Mouse (Mus musculus) megakaryocyte, embryonic 14.5 days (primary cell): ENCODE data around the gene Plcb4.

Experiments
- FLI1 ChIP-seq: IDR thresholded peaks from 2 replicates; pipeline ENCODE4 v1.6.1; 2012; ENCODE audit warnings: low read length, inconsistent platforms, mixed read lengths
- GATA1 ChIP-seq: IDR thresholded peaks from 3 replicates; pipeline ENCODE4 v1.6.1; 2012; ENCODE audit warnings: mixed read lengths, low read length, inconsistent platforms, borderline replicate concordance

DNA sequence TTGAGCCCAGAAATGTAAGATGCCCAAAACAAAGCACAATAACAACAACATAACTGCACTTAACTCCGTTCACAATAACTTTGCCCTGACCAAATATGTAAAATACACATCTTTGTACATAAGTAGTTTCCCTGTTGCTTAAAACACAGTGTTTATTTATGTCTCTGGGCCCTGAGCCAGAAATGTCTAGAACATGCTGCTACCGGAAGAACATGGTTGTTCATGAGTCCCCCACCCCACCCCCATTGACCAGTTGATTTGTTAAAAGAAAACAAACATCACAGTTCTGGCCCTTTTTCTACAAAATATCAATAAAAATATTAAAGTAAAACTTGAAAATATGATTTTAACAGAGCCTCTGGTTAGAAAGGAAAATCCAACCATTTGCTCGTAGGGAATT lies 49.6 kb downstream of the Plcb4 start:
- TF ChIP-seq FLI1 (no peak), GATA1 (no peak)
